Mouse (Mus musculus): ENCODE measurements at regions not wholly inside any gene's neighbourhood (a gene's known extent, or its start where the extent isn't known, plus 50 kb on each side); places are given as distances from the start of the nearest gene placed in this dataset.

- TF ChIP-seq EP300 (IDR thresholded peaks at IDR 0.05; ENCODE audit: low read depth) (no peak), CTCF (IDR thresholded peaks at IDR 0.05; ENCODE audit: low read depth) (no peak)
Measured at GRCm38 (mm10) chr14:99708066-99708465, 409.6 kb downstream of the Klf5 start.

Data from heart, postnatal 0 days (tissue).